Mouse (Mus musculus) kidney, postnatal 14 days (tissue): ENCODE data around the gene H2-Q2.
A peak's percentile ranks its signal among the peaks of the same experiment; 100 is the strongest.
"Not testable (repeated sequence)": the region's sequence is repeated elsewhere in the genome, so short reads cannot be mapped to it uniquely, and the experiment has no call there.

Experiments
- DNase-seq: peaks from one replicate; pipeline ENCODE4 v3.0.0; 2022; ENCODE audit warnings: mixed read lengths

The H2-Q2 gene

DNA sequence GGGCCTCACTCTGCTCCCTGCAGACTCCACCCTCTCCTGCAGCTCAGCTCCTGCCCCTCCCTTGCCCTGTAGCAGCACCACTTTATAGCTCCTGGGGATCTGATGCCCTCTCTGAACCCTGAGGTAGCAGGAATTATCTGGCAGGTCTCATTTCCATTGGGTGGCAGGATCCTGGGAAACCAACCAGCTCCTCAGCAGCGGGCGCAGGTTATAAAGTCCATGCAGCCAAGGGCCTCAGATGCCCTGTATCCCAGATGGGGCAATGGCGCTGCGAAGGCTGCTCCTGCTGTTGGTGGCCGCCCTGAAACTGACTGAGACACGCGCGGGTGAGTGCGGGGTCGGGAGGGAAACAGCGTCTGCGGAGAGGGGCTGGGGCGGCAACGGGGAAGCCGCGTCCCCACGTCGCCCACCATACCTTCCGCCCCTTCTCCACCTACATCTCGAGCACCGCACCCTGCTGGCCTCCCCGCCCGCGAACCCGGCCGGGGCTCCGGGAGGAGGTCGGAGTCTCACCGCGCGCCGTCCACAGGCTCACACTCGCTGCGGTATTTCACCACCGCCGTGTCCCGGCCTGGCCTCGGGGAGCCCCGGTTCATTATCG is at the start of gene H2-Q2:
H2-Q2 (plus strand) TSS at position 172 of the 601 bp plus-strand sequence.
- DNase-seq = peak; percentile 27

- DNase-seq = peak; percentile 50
Measured at GRCm38 (mm10) chr17:35295796-35296195, 46.2 kb upstream of the H2-Q2 start.

DNA sequence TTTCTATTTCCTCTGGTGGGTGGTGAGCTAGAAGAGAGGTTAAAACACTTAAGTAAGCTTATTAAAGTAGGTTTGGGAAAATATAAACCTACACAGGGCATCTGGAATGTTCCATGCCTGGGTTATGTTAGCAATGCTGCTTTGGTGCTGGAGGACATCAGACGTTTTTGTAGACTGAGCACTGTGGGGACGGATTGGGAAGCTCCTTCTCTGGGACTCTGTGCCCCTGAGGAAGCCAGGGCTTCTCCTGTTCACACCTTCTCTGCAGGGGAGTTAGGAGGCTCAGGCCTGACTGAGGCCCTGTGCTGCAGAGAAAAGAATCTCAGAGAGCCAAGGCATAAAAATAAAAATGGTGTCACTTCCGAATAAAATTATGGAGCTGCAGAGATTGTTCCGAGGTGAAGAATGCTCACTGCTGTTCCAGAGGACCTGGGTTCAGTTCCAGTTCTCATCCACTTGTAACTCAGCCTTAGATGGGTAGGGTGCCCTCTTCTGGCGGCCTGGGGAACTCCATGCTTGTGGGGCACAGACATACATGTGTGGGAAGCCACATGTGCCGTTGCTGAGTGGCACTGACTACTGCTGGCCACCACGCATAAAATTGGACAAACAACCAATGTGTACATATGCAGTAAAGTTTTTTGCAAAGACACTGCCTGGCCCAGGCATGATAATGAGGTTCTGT is 41.6 kb upstream of the H2-Q2 start:
- not testable (repeated sequence) for DNase-seq

- peak; percentile 90 for DNase-seq
Measured at GRCm38 (mm10) chr17:35301645-35302258, 40.3 kb upstream of the H2-Q2 start.

DNA sequence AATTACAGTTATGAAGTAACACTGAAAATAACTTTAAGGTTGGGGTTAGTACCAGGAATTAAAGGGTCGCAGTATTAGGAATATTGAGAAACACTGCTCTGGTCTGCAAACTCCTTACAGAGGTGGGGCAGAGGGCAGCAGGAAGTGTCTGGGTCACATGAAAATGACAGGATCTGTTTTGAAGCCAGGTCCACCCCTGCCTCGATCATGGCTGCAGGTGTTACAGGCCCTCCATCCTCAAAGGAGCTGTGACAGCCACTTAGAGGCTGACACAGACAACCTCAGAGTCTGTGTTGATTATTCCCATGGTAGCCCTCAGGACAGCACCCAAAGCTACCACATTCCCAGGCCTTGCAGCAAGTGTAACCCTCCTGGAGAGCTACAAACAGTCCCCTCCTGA is 38.8 kb upstream of the H2-Q2 start:
- DNase-seq = no peak

DNA sequence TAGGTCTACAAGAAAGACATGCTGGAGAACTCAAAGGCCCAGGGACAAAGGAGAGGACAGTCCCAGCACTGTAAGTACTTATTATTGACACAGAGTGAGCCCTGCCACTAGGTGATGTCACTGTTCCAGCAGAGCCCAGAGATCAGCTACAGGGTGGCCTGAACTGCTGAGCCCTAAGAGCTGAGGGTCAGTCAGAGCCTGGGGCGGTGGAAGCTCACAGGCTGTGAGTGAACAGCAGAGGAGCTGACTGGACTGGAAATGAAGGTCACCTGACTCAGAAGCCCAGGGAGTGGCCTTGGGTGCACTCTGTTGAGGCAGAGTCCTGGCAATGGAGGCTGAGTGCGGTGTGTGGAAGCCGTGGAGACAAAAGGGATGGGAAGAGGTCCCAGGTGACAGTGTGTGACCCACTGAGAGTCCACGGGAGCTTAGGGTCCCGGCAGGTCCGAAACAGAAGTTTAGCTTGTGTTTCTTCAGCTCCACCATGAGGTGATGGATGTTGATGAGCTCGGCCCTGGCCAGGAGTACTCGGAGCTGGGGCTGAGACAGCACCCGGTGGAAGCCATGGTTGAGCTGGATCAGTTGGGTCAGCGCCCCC is 38.2 kb upstream of the H2-Q2 start:
- DNase-seq = no peak

GRCm38 (mm10) chr17:35304478-35304877 is 37.6 kb upstream of the H2-Q2 start:
- no peak for DNase-seq

GRCm38 (mm10) chr17:35304921-35305320 is 37.1 kb upstream of the H2-Q2 start:
- DNase-seq = not testable (repeated sequence)

- DNase-seq = no peak
Measured at GRCm38 (mm10) chr17:35318671-35319070, 23.4 kb upstream of the H2-Q2 start.

GRCm38 (mm10) chr17:35320327-35321081 is 21.5 kb upstream of the H2-Q2 start, which contains the start of gene H2-Q1:
H2-Q1 (plus strand) TSS chr17:35320405.
- DNase-seq = no peak

- DNase-seq = not testable (repeated sequence)
Measured at GRCm38 (mm10) chr17:35325124-35325523, 16.9 kb upstream of the H2-Q2 start.

DNA sequence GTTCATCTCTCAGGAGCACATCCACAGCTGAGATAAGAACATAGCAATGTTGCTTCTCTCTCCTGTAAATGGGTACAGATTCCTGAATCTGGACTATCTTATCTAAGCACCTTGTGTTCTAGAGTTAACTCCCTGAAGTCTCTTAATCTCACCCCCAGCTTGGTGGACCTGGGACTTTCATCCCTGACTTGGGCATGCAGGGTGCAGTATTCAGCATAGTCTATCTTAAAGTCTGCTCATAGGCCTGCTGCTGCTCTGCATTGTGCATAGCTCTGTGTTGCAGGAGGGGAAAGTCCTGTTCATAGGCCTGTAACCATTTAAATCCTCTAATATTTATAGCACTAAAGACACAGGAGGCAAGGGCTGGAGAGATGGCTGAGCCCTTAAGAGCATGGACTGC is 16.0 kb upstream of the H2-Q2 start:
- not testable (repeated sequence) for DNase-seq

DNA sequence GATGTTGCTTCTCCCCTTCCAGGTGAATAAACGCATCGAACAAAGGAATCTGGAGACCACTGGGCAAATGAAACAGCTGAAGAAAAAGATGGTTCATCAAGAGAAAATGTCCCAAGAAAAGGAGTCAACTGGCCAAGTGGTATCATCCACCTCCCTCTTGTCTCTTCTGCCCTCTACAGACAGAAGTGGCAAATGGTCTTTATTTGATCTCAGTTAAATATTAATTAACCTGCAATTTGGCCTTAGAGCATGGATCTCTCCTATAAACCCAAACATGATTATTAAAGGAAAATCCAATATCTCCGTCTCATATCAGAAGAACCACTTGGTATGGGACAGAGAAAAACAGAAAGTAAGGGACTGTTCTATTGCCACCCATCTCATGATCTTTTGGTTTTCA is 12.3 kb upstream of the H2-Q2 start:
- not testable (repeated sequence) for DNase-seq

- not testable (repeated sequence) for DNase-seq
Measured at GRCm38 (mm10) chr17:35331546-35331945, 10.5 kb upstream of the H2-Q2 start.

DNA sequence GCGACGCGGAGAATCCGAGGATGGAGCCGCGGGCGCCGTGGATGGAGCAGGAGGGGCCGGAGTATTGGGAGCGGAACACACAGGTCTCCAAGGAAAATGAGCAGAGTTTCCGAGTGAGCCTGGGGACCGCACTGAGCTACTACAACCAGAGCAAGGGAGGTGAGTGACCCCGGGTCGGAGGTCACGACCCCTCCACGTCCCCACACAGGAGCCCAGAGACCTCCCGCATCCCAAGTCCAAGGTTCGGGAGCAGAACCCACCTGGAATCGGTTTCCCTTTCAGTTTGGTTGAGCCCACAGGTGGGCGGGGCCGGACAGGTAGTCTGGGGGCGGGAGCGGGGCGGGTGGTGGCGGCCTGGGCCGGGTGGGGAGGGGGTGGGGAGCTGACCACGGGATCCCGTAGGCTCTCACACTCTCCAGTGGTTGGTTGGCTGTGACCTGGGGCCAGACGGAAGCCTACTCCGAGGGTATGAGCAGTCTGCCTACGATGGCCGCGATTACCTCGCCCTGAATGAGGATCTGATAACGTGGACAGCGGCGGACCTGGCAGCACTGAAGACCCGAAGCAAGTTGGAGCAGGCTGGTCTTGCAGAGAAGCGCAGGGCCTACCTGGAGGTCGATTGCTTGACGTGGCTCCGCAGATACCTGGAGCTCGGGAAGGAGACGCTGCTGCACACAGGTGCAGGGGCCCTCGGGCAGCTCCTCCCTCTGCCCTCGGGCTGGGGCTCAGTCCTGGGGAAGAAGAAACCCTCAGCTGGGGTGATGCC is 852 bp downstream of the H2-Q2 start:
- peak; percentile 24 for DNase-seq

DNA sequence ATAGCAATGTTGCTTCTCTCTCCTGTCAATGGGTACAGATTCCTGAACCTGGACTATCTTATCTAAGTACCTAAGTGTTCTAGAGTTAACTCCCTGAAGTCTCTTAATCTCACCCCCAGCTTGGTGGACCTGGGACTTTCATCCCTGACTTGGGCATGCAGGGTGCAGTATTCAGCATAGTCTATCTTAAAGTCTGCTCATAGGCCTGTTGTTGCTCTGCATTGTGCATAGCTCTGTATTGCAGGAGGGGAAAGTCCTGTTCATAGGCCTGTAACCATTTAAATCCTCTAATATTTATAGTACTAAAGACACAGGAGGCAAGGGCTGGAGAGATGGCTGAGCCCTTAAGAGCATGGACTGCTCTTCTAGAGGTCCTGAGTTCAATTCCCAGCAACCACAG is 5.6 kb downstream of the H2-Q2 start:
- DNase-seq = not testable (repeated sequence)

- DNase-seq = not testable (repeated sequence)
Measured at GRCm38 (mm10) chr17:35353275-35353674, 11.2 kb downstream of the H2-Q2 start.

GRCm38 (mm10) chr17:35354071-35354470 is 12.0 kb downstream of the H2-Q2 start:
- no peak for DNase-seq

GRCm38 (mm10) chr17:35357086-35357485 is 15.0 kb downstream of the H2-Q2 start:
- DNase-seq = no peak

DNA sequence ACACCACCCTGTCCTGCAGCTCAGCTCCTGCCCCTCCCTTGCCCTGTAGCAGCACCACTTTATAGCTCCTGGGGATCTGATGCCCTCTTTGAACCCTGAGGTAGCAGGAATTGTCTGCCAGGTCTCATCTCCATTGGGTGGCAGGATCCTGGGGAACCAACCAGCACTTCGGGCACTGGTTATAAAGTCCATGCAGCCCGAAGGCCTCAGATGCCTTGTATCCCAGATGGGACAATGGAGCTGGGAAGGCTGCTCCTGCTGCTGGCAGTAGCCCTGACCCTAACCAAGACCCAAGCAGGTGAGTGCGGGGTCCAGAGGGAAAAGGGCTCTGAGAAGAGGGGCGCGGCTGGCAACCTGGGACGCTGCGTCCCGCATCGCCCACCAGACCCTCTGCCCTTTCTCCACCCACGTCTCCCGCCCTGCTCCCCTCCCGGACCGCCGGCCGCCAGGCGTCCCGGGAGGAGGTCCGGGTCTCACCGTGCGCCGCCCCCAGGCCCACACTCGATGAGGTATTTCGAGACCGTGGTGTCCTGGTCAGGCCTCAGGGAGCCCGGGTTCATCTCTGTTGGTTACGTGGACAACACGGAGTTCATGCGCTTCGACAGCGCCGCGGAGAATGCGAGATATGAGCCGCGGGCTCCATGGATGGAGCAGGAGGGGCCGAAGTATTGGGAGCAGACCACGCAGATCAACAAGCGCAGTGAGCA is 16.9 kb downstream of the H2-Q2 start:
- no peak for DNase-seq

DNA sequence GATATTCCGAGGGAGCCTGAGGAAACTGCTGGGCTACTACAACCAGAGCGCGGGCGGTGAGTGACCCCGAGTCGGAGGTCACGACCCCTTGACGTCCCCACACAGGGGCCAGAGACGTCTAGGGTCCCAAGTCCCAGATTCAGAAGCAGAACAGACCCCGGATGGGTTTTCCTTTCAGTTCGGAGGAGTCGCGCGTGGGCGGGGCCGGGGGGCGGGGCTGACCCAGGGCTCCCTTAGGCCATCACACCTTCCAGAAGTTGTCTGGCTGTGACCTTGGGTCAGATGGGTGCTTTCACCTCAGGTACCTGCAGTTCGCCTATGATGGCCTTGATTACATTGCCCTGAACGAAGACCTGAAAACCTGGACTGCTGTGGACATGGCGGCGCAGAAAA is 17.4 kb downstream of the H2-Q2 start:
- DNase-seq = no peak

- DNase-seq = peak; percentile 95
Measured at GRCm38 (mm10) chr17:35379369-35379728, 37.3 kb downstream of the H2-Q2 start, which contains the start of gene H2-Q4. H2-Q4 (plus strand) TSS chr17:35379617.
